Mouse (Mus musculus) gastrocnemius, adult 18-20 months (tissue): ENCODE results near the gene Cdk5rap3. TPM values are rescaled to one million over a fixed set of nuclear protein-coding genes. Genes with fewer than 3 reads are reported as not detected.

ENCODE experiments used
- DNase-seq: peaks from one replicate; pipeline ENCODE4 v3.0.0; 2021; ENCODE audit warnings: low spot score
- total RNA-seq, 2 experiments: library from RNA; stranded (reverse); gene quantifications; 2 replicates each; pipeline ENCODE4 v1.2.3; 2021

Gene Cdk5rap3
- total RNA-seq, 2 experiments from 2014 or later = 24.9 to 25.7 TPM

- peak; percentile 97 for DNase-seq
These were observed 54.4 kb downstream of the Cdk5rap3 start for GRCm38 (mm10) chr11:96861878-96862289.

- peak; percentile 48 for DNase-seq
These were observed 54.9 kb downstream of the Cdk5rap3 start for GRCm38 (mm10) chr11:96861446-96861845.

- DNase-seq = peak; percentile 88
These were observed 55.7 kb downstream of the Cdk5rap3 start for GRCm38 (mm10) chr11:96860564-96860963.

- DNase-seq = no peak
These were observed 56.7 kb downstream of the Cdk5rap3 start for GRCm38 (mm10) chr11:96859635-96860034.

GRCm38 (mm10) chr11:96857446-96857845 is 58.9 kb downstream of the Cdk5rap3 start:
- DNase-seq = no peak

Other genes with a start within 250 kb of the Cdk5rap3 start
- gene Snx11, start 138.9 kb downstream of the Cdk5rap3 start, total RNA-seq = 10 to 100 TPM in 1 of 2 experiments, 1 to 10 TPM in 1; 9.6 to 10.3 TPM
- 10 to 100 TPM; 34.2 to 36.1 TPM for gene Cbx1, start 127.4 kb downstream of the Cdk5rap3 start, total RNA-seq
- gene Nfe2l1, start 86.5 kb downstream of the Cdk5rap3 start, total RNA-seq = 100 to 1,000 TPM; 460 to 570 TPM
- 10 to 100 TPM; 26.7 to 27.7 TPM for gene Copz2, start 66.6 kb downstream of the Cdk5rap3 start, total RNA-seq
- gene Prr15l, start 11.6 kb upstream of the Cdk5rap3 start, total RNA-seq = not detected
- 1 to 10 TPM; 7.6 to 9.0 TPM for gene Pnpo, start 27.5 kb upstream of the Cdk5rap3 start, total RNA-seq
- gene Sp2, start 66.5 kb upstream of the Cdk5rap3 start, total RNA-seq = 10 to 100 TPM; 11.2 TPM
- gene Sp6, start 96.9 kb upstream of the Cdk5rap3 start, total RNA-seq = under 1 TPM; 0.09 to 0.14 TPM
- 10 to 100 TPM; 13.1 to 13.2 TPM for gene Scrn2, start 113.4 kb upstream of the Cdk5rap3 start, total RNA-seq
- under 1 TPM in 1 of 2 experiments, not detected in 1; 0.16 TPM for gene Lrrc46, start 124.9 kb upstream of the Cdk5rap3 start, total RNA-seq
- gene Mrpl10, start 125.1 kb upstream of the Cdk5rap3 start, total RNA-seq = 10 to 100 TPM; 41.4 to 45.6 TPM
- gene Osbpl7, start 134.1 kb upstream of the Cdk5rap3 start, total RNA-seq = 1 to 10 TPM; 2.5 to 2.9 TPM
- under 1 TPM; 0.41 to 0.50 TPM for gene Tbx21, start 198.8 kb upstream of the Cdk5rap3 start, total RNA-seq
- 1 to 10 TPM; 3.3 to 6.8 TPM for gene Tbkbp1, start 235.0 kb upstream of the Cdk5rap3 start, total RNA-seq